ENCODE assay signal across 8 mouse cellular contexts in genomic region chr17:12768415-12769379, GRCm38 (mm10). TPM values are rescaled to one million over a fixed set of nuclear protein-coding genes. Genes with fewer than 3 reads are reported as not detected.
DNase-seq lines count a peak whose midpoint lies in the region; ATAC-seq and TF ChIP-seq lines count a peak whose summit lies in the region.

No protein-coding gene starts in this region.

- 35% methylated on average over 41 of the region's 41 CpGs for WGBS in kidney, postnatal 0 days
- WGBS in bone marrow, adult 2 months = 63% methylated on average over 41 of the region's 41 CpGs
- WGBS in hindbrain, embryonic 12.5 days = 18% methylated on average over 40 of the region's 41 CpGs

- peaks cover 14% of the 10 kb centered on the region; the same call in 1 of the 2 replicates for H3K4me1 ChIP-seq in kidney, postnatal 0 days (replicated peaks; ENCODE audit: insufficient read depth, low read length)
- H3K4me1 ChIP-seq in bone marrow, adult 2 months (ENCODE audit: control insufficient read depth, insufficient read depth, low read length) = no peaks in the 10 kb centered on the region
- H3K4me1 ChIP-seq in hindbrain, embryonic 12.5 days = peaks cover 33% of the 10 kb centered on the region
- peaks cover 14% of the 10 kb centered on the region for H3K4me1 ChIP-seq in megakaryocyte, embryonic 14.5 days

- H3K4me3 ChIP-seq in kidney, postnatal 0 days (replicated peaks; ENCODE audit: low read depth, low read length) = peak overlapping the region; percentile 63
- H3K4me3 ChIP-seq in bone marrow, adult 2 months (replicated peaks; ENCODE audit: control insufficient read depth, low read depth, low read length) = peak overlapping the region; percentile 90
- peak overlapping the region; percentile 53 for H3K4me3 ChIP-seq in hindbrain, embryonic 12.5 days
- peak overlapping the region; percentile 91 for H3K4me3 ChIP-seq in megakaryocyte, embryonic 14.5 days (replicated peaks)

- TF ChIP-seq POLR2A in bone marrow, adult 2 months (IDR thresholded peaks at IDR 0.05; ENCODE audit: borderline replicate concordance, control insufficient read depth, low read depth, low read length) = no peak

- 0 out of 2 replicates have a peak, but pooled peaks cover under 1% of the 10 kb centered on the region for H3K36me3 ChIP-seq in kidney, postnatal 0 days (ENCODE audit: insufficient read depth, low read length)
- H3K36me3 ChIP-seq in hindbrain, embryonic 12.5 days = no peaks in the 10 kb centered on the region
- no peaks in the 10 kb centered on the region for H3K36me3 ChIP-seq in megakaryocyte, embryonic 14.5 days (replicated peaks; ENCODE audit: low read length)

- DNase-seq in kidney, postnatal 0 days (ENCODE audit: low spot score) = peak; percentile 49
- DNase-seq in kidney, postnatal 10 days = no peak
- no peak for DNase-seq in layer of hippocampus, postnatal 10 days (ENCODE audit: low spot score in 2 of 2)
- no peak for DNase-seq in gastrocnemius, postnatal 4 days (ENCODE audit: low spot score in 2 of 2)

- peak; percentile 9; the same call in 1 of the 2 replicates for ATAC-seq in kidney, postnatal 0 days (replicated peaks; ENCODE audit: low FRiP score, low read depth)
- ATAC-seq in hindbrain, embryonic 12.5 days (ENCODE audit: low FRiP score) = peak; percentile 46; the same call in 1 of the 2 replicates
- ATAC-seq in megakaryocyte-erythroid progenitor cell, adult 5-6 weeks (replicated peaks; ENCODE audit: low FRiP score, low TSS enrichment, poor library complexity, severe bottlenecking) = no peak

- H3K4me2 ChIP-seq in kidney, postnatal 0 days (ENCODE audit: low read length) = peak overlapping the region; percentile 63
- peak overlapping the region; percentile 71 for H3K4me2 ChIP-seq in hindbrain, embryonic 12.5 days (replicated peaks)

- H3K27me3 ChIP-seq in kidney, postnatal 0 days (ENCODE audit: insufficient read depth, low read length) = no peaks in the 10 kb centered on the region
- H3K27me3 ChIP-seq in hindbrain, embryonic 12.5 days = no peaks in the 10 kb centered on the region
- peaks cover 62% of the 10 kb centered on the region for H3K27me3 ChIP-seq in megakaryocyte, embryonic 14.5 days (replicated peaks)

- peak overlapping the region; percentile 82 for H3K27ac ChIP-seq in kidney, postnatal 0 days
- peak overlapping the region; percentile 57; the same call in 1 of the 2 replicates for H3K27ac ChIP-seq in bone marrow, adult 2 months (ENCODE audit: control insufficient read depth, insufficient read depth, low read depth, low read length, poor library complexity)
- peak overlapping the region; percentile 24 for H3K27ac ChIP-seq in hindbrain, embryonic 12.5 days

- TF ChIP-seq CTCF in kidney, postnatal 0 days (IDR thresholded peaks at IDR 0.05; ENCODE audit: low read depth) = no peak
- TF ChIP-seq CTCF in bone marrow, adult 2 months (IDR thresholded peaks at IDR 0.05; ENCODE audit: control insufficient read depth, insufficient read depth, low read length) = no peak

- no peaks in the 10 kb centered on the region for H3K9me3 ChIP-seq in kidney, postnatal 0 days (replicated peaks; ENCODE audit: low read length)
- H3K9me3 ChIP-seq in hindbrain, embryonic 12.5 days (replicated peaks) = no peaks in the 10 kb centered on the region
- H3K9me3 ChIP-seq in megakaryocyte, embryonic 14.5 days = peaks cover 20% of the 10 kb centered on the region

- H3K9ac ChIP-seq in kidney, postnatal 0 days (ENCODE audit: low read depth, low read length) = peak overlapping the region; percentile 82
- peak overlapping the region; percentile 68 for H3K9ac ChIP-seq in hindbrain, embryonic 12.5 days

RNA-seq across cellular contexts. Expression of gene Igf2r, which starts 0.8 kb away (rescaled TPM):
- polyA plus RNA-seq in kidney, postnatal 0 days (2015; fragmentation: Nextera tagmentation; extraction: Ambion mirVana) = 16.1 and 16.7 TPM in 2 replicates
- polyA plus RNA-seq in bone marrow, adult 2 months (2011; ENCODE audit: insufficient read depth, insufficient read length, low replicate concordance, missing spikeins) = 2.5 and 8.3 TPM in 2 replicates
- polyA plus RNA-seq in hindbrain, embryonic 12.5 days (2016; fragmentation: Nextera tagmentation; extraction: Ambion mirVana) = 27.5 and 30.4 TPM in 2 replicates
- 0.42 and 1.0 TPM in 2 replicates for polyA plus RNA-seq in megakaryocyte, embryonic 14.5 days (2012; ENCODE audit: insufficient read depth, low replicate concordance)
- total RNA-seq in megakaryocyte-erythroid progenitor cell, adult 5-6 weeks (2014; fragmentation: Nextera tagmentation) = 10.2 and 14.0 TPM in 2 replicates
- total RNA-seq in megakaryocyte-erythroid progenitor cell, adult 5-6 weeks (2017) = 15.3 and 19.7 TPM in 2 replicates
- 10 to 100 TPM; 25.5 to 27.7 TPM for total RNA-seq in layer of hippocampus, postnatal 10 days (2021)
- total RNA-seq in gastrocnemius, postnatal 4 days (2021) = 100 to 1,000 TPM; 178 to 206 TPM

Comparison
In these comparisons a context has a peak if more than half of its experiments do, and no peak if none do; other contexts are left out.
1. H3K27ac ChIP-seq: peak in every context shown above with its lines; median percentile 82 in kidney, postnatal 0 days; 57 in bone marrow, adult 2 months; 24 in hindbrain, embryonic 12.5 days.